Mouse (Mus musculus) small intestine, adult 2 months (tissue): ENCODE data around the gene Tsfm. TPM values are rescaled to one million over a fixed set of nuclear protein-coding genes. Genes with fewer than 3 reads are reported as not detected.

Experiments used
- H3K27ac ChIP-seq: fragments of 200-500 bp; 2 replicates; pipeline ENCODE4 v1.5.1; 2012; ENCODE audit warnings: low read depth, low read length, control low read depth, inconsistent platforms; ENCODE audit not compliant: insufficient read depth
- H3K27me3 ChIP-seq: fragments of 200-500 bp; 2 replicates; pipeline ENCODE4 v1.6.1; 2012; ENCODE audit warnings: mild to moderate bottlenecking, moderate library complexity, low read length, inconsistent platforms; ENCODE audit not compliant: control insufficient read depth, insufficient read depth
- H3K36me3 ChIP-seq: fragments of 200-500 bp; 2 replicates; pipeline ENCODE4 v1.6.1; 2012; ENCODE audit warnings: mild to moderate bottlenecking, low read length, control low read depth, inconsistent platforms; ENCODE audit not compliant: control insufficient read depth, insufficient read depth
- H3K4me1 ChIP-seq: fragments of 200-500 bp; 2 replicates; pipeline ENCODE4 v1.6.1; 2012; ENCODE audit warnings: low read length, inconsistent platforms, mixed read lengths; ENCODE audit not compliant: control insufficient read depth, insufficient read depth, insufficient read length
- H3K4me3 ChIP-seq: fragments of 200-500 bp; 2 replicates; pipeline ENCODE4 v1.5.1; 2012; ENCODE audit warnings: low read depth, mild to moderate bottlenecking, control low read depth, inconsistent platforms, low read length, moderate library complexity
- CTCF ChIP-seq: fragments of 200-500 bp; IDR thresholded peaks from 2 replicates; pipeline ENCODE4 v1.5.1; 2012; ENCODE audit warnings: low read depth, mild to moderate bottlenecking, control low read depth, inconsistent platforms, low read length, moderate library complexity, mixed read lengths; ENCODE audit not compliant: insufficient replicate concordance, insufficient read length; ENCODE audit errors: extremely low read depth
- POLR2A ChIP-seq: fragments of 200-500 bp; IDR thresholded peaks from 2 replicates; pipeline ENCODE4 v1.6.1; 2012; ENCODE audit warnings: low read depth, mild to moderate bottlenecking, control low read depth, inconsistent platforms, low read length, moderate library complexity
- WGBS: fragments of 180-500 bp; shearing (Covaris S2); methylation state at CpG from one replicate; pipeline ENCODE4 v1.1.7; 2018; 5-methylcytosine and 5-hydroxymethylcytosine counted together
- polyA plus RNA-seq: library from polyadenylated mRNA; depleted of rRNA; stranded (reverse); fragments of >200 nt; gene quantifications from 2 replicates; pipeline ENCODE4 v1.2.3, GENCODE M21; 2012

The Tsfm gene
- polyA plus RNA-seq, 1 experiment = 36.4 TPM

- WGBS = under 1% methylated on average over 59 of the region's 62 CpGs
- Histone ChIP-seq H3K27ac (peak overlapping the region; percentile 96), H3K36me3 (peaks cover 2% of the 10 kb centered on the region; the same call in 1 of the 2 replicates), H3K4me3 (peak overlapping the region; percentile 88), H3K4me1 (peaks cover 31% of the 10 kb centered on the region), H3K27me3 (no peaks in the 10 kb centered on the region)
- TF ChIP-seq CTCF = no peak
- TF ChIP-seq POLR2A = no peak; the same call in 1 of the 2 replicates
These were observed 51.5 kb downstream of the Tsfm start for GRCm38 (mm10) chr10:126979121-126979635.

DNA sequence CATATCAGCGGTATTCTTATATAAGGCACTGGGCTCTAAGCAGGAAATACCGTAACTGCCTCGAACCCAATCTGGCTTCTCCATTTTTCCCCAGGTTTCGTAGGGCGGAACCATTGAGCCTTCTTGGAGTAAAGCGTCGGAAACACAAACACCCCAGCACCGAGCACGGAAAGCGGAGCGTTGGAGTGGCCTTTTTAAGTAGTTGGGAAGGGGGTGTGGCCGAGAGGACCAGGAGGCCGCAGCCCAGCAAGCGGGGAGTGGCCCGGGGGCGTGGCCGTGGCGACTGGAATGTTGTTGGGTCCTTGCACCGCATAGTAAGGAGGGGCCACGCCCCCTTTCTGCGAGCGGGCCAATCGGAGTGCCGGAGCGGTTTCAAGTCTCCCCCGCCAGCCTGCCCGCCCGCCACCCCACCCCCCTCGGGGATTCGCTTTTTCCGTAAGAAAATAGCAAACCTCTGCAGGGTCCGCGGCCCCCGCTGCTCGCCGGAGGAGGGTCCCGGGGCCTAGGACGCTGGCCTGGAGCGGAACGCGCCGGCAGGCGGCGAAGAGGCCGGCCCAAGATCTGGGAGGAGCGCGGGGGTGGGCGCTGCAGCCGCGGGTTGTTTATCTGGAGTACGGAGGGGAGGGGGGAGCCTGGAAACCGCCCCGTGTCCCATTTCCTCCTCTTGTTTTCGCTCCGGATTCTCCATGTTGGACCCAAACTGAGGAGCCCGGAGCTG lies 52.2 kb downstream of the Tsfm start, which contains the start of gene Ctdsp2:
Gene Ctdsp2, plus strand, starts transcription at position 441 of the 718 bp plus-strand sequence.
- WGBS = under 1% methylated on average over 56 of the region's 56 CpGs
- Histone ChIP-seq H3K4me3 (peak within 1 kb of the TSS; percentile 88), H3K27me3 (no peaks in the 10 kb centered on the region), H3K27ac (peak within 1 kb of the TSS; percentile 96), H3K36me3 (no peaks in the 10 kb centered on the region), H3K4me1 (peaks cover 24% of the 10 kb centered on the region)
- TF ChIP-seq CTCF (no peak), POLR2A (peak; percentile 97)

- Histone ChIP-seq H3K36me3 (no peaks in the 10 kb centered on the region), H3K27ac (no peak overlapping the region), H3K27me3 (no peaks in the 10 kb centered on the region), H3K4me3 (no peak overlapping the region), H3K4me1 (peaks cover 20% of the 10 kb centered on the region)
- TF ChIP-seq CTCF (no peak), POLR2A (no peak)
- WGBS = 17% methylated on average over 4 of the region's 4 CpGs
These were observed 53.6 kb downstream of the Tsfm start for GRCm38 (mm10) chr10:126977076-126977475.

- WGBS = 90% methylated on average over 6 of the region's 6 CpGs
- Histone ChIP-seq H3K4me3 (no peak overlapping the region), H3K36me3 (no peaks in the 10 kb centered on the region), H3K27me3 (no peaks in the 10 kb centered on the region), H3K4me1 (peaks cover 28% of the 10 kb centered on the region), H3K27ac (no peak overlapping the region)
- TF ChIP-seq CTCF = no peak
- no peak for TF ChIP-seq POLR2A
These were observed 54.9 kb downstream of the Tsfm start for GRCm38 (mm10) chr10:126975706-126976105.

GRCm38 (mm10) chr10:126972988-126973387 lies 57.7 kb downstream of the Tsfm start:
- H3K36me3 ChIP-seq = no peaks in the 10 kb centered on the region
- TF ChIP-seq POLR2A = no peak
- no peak for TF ChIP-seq CTCF
- no peak overlapping the region for H3K4me3 ChIP-seq
- no peaks in the 10 kb centered on the region for H3K27me3 ChIP-seq
- WGBS = 14% methylated on average over 7 of the region's 7 CpGs
- H3K27ac ChIP-seq = peak overlapping the region; percentile 26
- peaks cover 27% of the 10 kb centered on the region for H3K4me1 ChIP-seq

GRCm38 (mm10) chr10:126972051-126972725 lies 58.5 kb downstream of the Tsfm start:
- peak overlapping the region; percentile 35 for H3K27ac ChIP-seq

More at GRCm38 (mm10) chr10:126972051-126972725, 58.5 kb downstream of the Tsfm start:
- WGBS = 27% methylated on average over 13 of the region's 13 CpGs
- TF ChIP-seq CTCF = no peak
- TF ChIP-seq POLR2A = no peak
- H3K4me1 ChIP-seq = peaks cover 25% of the 10 kb centered on the region
- no peaks in the 10 kb centered on the region for H3K36me3 ChIP-seq
- H3K4me3 ChIP-seq = no peak overlapping the region
- no peaks in the 10 kb centered on the region for H3K27me3 ChIP-seq
